Mouse (Mus musculus) c-Kit-positive CD71-positive TER-119-positive erythroid progenitor cells, embryonic 14.5 days (primary cell): ENCODE measurements around the gene Ssu2.

Experiments used
- DNase-seq: peaks from one replicate; pipeline ENCODE4 v3.0.0-alpha.2; 2013; ENCODE audit warnings: low spot score

Ssu2 gene

DNA sequence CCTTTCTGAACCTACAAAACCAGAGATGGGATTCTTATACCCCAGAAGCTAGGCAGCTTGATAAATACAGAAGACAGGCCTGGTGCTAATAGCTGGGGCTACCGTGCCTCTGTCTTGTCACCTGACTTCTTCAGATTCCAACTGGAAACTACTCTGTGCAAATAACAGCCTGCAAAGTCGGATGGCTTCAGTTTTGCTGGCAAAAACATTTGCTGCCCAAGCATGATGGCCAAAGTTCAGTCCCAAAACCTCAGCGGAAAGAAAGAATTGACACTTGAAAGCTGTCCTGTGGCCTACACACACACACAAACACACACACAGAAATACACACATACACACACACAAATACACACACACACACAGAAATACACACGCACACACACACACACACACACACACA is 48.8 kb downstream of the Ssu2 start:
- DNase-seq: no peak

DNA sequence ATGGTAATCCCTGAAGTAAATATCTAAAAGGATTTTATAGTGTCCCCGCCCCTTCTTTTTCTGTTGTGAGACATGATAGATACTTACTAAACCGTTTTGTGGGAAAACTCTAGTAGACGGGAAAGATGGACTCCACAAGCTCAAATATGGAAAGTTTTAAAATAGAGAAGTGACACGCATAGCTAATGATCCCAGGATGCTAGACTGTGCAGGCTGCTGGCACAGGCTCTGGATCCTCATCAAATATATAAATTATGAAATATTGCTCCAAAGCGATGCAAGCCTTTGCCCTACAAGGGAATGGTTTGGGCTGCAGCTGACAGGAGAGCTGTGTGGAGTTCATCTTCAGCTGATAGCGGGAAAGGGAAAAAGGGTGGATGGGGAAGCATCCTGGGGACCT is 50.2 kb downstream of the Ssu2 start:
- DNase-seq: no peak

DNA sequence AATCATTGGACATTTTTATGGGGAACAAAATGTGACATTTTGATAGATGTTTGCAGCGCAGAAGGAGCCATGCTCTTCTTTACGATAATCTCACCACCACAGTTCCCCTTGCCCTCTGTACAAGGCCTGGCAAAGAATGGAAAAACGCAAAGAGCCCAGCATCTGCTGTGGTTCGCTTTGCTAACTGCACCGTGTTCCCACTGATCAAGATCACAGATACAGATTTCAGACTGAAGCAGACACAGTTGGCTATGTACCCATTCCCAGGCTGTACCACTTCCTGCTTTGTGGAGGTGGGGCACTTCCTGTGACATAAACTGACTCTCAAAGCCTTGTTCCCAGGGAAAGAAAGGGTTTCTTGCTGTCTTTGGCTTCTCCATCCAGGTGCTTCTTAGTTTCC is 53.9 kb downstream of the Ssu2 start:
- no peak for DNase-seq

DNA sequence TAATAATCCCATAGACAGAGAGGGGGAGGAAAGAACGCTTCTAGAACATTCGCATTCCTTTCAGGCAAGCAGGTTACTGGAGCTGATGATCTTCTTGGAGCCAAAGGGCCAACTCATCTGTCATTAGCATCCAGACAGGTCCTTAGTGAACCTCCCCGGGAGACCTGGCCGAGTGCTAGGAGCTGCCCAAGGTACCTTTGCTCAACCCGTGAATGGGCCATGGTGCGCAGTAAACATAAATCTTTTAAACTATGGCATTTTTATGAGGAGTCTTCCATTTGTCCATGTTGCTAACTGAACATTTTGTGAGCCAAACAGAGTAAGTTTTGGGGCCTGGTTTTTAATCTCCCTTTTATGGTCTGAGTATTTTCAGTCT is 56.6 kb downstream of the Ssu2 start:
- no peak for DNase-seq

DNA sequence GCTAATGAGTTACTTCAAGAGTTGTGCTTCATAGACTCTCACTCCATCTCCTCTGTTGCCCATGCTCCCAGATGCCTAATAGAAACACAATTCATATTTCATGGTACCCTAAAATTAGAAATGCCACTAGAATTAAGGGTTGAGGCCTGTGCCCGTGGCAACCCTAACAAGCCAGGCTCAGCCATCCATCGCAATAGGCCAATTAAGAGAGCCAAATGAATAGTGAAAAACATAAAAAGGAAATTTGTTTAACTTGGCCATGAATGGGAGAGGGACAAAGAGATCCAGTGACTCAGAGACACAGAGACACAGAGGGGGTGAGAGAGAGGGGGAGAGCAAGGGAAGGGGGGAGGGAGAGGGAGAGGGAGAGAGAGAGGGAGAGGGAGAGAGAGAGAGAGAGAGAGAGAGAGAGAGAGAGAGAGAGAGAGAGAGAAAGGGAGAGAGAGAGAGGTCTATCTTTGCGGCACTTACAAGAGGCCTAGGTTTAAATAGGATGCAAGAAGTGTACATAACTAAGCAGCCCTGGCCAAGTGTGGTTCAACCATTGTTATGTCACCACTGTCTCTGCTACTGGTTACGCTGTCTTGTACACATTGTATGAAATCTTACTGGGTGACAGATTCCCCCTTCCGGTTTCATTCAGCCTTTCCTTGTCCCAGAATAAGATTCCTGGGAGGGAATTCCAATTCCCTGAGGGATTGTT is 57.2 kb downstream of the Ssu2 start:
- no peak for DNase-seq

DNA sequence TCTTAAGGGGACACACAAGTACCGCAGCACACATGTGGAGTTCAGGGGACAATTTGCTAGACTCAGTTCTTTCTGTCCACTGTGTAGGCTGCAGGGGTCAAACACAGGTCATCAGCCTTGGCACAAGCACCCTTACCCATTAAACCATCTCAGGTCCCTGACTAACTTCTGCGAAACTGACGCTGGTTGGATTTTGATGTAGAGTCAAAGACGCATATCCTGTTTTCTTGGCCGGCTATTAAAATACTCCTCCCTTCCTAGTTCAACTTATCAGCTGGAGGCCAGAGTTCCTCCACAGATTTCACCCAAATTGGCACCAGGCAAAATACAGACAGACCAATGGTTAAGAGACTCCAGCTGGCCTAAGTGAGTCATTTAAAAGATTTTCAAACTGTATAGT is 60.0 kb downstream of the Ssu2 start:
- DNase-seq: no peak

DNA sequence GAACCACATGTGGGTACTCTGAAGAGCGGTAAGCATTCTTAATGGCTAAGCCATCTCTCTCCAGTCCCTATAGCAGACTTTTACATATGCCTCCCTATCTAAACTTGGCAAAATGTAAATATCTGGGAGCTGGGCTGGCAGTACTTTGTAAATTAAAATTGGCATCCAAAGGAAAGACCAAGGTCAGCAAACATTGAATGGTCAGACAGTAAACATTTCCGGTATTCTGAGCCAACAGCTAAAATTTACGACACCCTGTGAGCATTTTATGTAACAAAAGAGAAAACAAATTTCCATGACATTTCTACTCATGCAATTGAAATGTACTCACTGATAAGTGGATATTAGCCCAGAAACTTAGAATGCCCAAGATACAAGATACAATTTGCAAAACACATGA is 62.6 kb downstream of the Ssu2 start:
- DNase-seq: no peak

DNA sequence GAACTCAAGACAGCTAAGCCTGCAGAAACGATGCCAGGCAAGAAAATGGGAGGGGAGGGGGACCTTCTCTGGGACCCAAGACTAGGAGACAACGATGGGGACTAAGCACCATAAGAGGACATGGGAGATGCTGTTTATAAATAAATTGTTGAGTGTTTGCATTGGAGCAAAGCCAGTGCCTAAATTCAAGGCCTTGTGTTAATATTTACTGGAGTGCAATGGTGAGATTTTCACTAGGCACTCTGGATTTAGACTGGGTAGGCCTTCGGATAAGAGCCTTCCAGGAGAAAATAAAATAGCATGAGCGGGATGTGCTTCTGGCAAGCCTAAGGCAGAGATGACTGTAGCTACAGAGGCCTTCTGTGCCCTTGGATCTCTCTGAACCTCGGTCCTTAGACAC is 64.9 kb downstream of the Ssu2 start:
- no peak for DNase-seq

DNA sequence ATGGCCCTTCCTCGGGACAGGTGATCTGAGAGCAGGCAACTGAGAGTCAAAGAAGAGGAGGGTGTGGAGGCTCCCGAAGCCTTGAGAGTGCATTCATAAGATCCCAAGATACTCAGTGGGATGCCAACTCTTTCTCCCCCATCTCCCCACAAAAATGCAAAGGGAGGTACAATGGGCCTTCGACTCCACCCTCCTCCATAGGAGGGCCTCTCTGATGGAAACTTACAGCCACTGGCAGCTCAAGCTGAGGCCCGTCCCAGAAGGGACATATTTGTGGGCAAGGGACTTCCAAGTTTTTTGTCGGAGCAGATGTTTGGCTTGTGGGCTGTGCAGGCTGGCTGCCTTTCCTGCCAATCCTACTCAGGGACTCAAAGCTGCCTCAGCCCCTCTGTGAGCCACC is 67.1 kb downstream of the Ssu2 start:
- no peak for DNase-seq

DNA sequence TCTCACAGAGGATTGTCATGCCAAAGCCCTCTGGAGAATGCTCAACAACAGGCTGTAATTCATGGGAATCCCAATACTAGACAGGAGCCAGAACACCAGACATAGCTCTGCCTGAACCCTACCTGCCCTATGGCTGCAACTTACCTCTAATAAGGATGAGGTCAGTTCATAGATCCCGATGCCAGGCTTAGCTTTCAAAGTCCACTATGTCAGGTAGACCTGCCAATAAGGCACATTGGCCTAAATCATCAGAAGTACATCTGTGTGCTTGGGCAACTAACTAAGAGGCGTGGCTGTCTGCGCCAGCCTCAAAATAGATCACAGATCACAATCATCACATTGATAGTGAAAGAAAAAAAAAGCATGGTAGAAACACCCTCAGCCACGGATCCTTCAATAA is 68.4 kb downstream of the Ssu2 start:
- DNase-seq: no peak

DNA sequence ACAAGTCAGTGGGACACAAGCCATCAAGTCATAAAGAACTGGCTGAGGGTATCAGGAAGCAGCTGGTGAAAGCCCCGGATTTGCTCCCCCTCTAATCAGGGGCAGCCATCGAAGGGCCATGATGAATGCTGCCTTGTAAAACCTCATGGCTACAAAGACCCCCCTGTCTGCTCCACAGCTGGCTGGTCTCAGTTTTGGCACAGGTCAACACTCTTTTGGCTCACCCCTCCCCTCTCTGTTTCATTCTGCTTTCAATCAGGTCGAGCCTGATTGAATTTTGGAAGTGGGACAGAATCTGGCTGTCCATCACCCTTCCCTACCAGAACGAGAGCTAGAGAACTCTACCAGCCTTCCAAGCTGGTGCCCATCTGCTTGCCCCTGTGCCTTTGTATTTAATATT is 76.4 kb downstream of the Ssu2 start:
- DNase-seq: no peak

DNA sequence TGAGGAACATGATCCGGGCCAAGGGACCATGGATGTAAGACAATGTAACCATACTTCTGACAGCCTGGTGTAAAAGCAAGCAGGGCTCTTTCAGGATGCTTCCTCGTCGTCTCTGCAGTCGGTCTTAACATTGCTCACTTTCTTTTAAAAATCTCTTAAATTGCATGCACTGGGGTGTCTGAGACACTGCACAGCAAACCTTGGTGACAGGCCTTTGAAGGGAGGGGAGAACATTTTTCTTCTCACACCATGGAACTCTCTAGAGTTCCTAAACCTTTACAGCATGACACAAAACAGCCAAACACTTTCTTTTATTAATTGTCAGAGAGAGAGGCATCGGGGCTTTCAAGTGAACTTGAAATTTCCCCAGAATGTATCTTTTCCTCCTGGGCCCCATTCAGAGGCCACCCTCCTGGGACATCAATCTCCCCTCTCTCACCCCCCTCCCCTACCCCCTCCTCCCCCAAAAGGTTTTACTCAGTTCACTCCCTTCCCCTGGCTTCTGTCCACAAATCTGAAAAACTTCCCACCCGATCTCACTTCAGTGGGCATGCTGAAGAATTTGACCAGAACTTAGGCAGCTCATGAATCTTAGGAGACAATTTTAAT is 78.4 kb downstream of the Ssu2 start:
- DNase-seq: no peak
